Mouse (Mus musculus) layer of hippocampus, adult 8-10 months (tissue): Measurements from ENCODE around the gene Sh2d3c. TPM values are rescaled to one million over a fixed set of nuclear protein-coding genes. Genes with fewer than 3 reads are reported as not detected.
A peak's percentile ranks its signal among the peaks of the same experiment; 100 is the strongest.

ENCODE experiments used
- DNase-seq, 2 experiments: peaks; one replicate each; pipeline ENCODE4 v3.0.0; 2022; ENCODE audit warnings: low spot score in 2 of 2
- total RNA-seq, 4 experiments: library from RNA; stranded (reverse); gene quantifications; 2 replicates each; pipeline ENCODE4 v1.2.4; 2022

Sh2d3c gene
- 10 to 100 TPM; 18.5 to 23.8 (median 21.0) TPM for total RNA-seq

GRCm38 (mm10) chr2:32720681-32721229, at the start of gene Sh2d3c:
Gene Sh2d3c, plus strand, starts transcription at chr2:32721055.
- no peak for DNase-seq

DNA sequence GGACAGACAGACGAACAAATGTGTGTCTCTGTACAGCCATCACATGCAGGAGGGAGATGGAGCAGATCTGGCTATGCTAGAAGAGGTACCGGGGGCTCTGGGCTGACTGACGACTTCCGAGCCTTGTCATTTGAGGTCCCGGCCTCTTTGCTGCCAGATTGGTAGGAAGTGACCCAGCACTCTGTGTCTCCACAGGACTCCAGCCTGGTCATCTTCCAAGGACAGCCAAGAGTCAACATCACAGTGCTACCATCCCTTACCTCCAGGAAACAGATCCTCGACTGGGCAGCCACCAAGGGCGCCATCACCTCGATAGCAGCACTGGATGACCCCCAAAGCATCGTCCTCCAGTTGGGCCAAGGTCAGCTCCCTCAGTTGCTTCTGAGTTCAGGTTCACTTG, 49.7 kb upstream of the Sh2d3c start:
- DNase-seq = no peak

GRCm38 (mm10) chr2:32671907-32672595, 48.8 kb upstream of the Sh2d3c start:
- no peak for DNase-seq

GRCm38 (mm10) chr2:32673176-32673917, 47.5 kb upstream of the Sh2d3c start:
- no peak for DNase-seq

GRCm38 (mm10) chr2:32676821-32677220, 44.0 kb upstream of the Sh2d3c start:
- no peak for DNase-seq

GRCm38 (mm10) chr2:32677683-32678082, 43.2 kb upstream of the Sh2d3c start:
- no peak for DNase-seq

- DNase-seq = peak in 1 of 2 experiments; percentile 37
Observed at GRCm38 (mm10) chr2:32680051-32680451, 40.8 kb upstream of the Sh2d3c start.

GRCm38 (mm10) chr2:32680961-32681650, 39.7 kb upstream of the Sh2d3c start:
- no peak for DNase-seq

- no peak for DNase-seq
Observed at GRCm38 (mm10) chr2:32681754-32682153, 39.1 kb upstream of the Sh2d3c start.

DNA sequence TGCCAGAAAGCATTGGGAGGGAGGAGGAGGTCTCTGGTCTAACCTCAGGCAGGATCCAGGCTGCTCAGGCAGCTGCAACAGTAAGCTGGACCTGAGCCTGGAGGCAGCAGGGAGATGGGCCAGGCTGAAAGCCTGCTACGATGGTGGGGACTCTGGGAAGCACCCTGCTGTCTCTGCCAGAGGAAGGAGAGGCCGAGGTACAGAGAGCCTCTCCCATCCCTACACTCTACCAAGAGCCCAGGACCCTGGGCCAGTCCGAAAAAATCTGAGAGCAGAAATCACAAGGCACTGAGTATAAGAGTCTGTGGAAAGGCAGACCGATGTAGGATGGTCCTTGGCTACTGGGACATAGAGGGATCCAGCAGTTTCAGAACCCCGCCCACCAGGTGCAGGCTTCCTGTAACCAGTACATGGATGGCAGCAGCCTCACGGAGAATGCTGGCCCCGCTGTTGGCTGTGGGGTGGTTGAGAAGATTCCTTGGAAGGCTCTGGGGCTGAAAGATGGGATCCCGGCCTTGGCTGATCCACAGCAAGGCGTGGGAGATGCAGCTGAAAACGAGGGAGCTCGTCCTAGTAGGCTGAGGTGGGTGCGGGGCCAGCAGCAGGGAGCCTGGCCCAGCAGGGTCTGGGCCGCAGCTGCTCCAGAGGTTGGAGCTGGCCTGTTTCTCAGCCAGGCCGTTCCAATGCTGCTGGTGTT, 38.0 kb upstream of the Sh2d3c start:
- no peak for DNase-seq

- DNase-seq = no peak
Observed at GRCm38 (mm10) chr2:32683701-32684100, 37.2 kb upstream of the Sh2d3c start.

DNA sequence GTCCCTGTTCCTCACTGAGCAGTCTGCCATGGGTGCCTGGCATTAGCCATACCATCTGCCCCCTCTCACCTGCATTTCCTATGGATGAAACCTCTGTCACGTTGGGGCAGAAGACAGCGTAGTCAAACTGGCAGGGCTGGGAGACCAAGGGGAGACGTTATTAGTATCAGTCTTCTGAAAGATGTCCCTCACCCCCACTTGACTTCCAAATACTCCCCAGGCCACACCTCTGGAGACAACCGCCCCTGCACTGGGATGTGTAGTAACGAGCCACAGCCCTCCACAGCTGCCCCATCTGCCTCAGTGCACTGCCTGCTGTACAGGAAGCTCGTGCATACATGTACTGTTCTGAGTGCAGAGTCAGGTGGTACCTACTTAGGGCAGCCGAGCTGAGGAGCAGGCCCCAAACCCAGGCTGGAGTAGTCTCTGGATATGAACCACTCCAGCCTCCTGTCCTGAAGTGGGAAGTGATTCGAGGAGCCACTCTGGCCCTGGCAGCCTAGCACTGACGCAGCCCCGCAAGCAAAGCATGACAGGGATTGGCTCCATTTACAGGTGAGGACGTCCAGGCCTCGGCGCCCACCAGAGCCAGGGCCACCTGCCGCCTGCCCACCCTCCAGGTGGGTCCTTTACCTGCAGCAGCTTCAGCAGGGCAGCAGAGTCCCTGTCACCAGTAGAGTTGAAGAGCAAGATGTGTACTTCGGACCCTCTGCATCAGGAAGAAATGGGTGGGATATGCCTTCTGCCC, 36.0 kb upstream of the Sh2d3c start:
- DNase-seq = no peak

- no peak for DNase-seq
Observed at GRCm38 (mm10) chr2:32685807-32686206, 35.0 kb upstream of the Sh2d3c start.

GRCm38 (mm10) chr2:32686640-32687039, 34.2 kb upstream of the Sh2d3c start:
- DNase-seq = no peak

DNA sequence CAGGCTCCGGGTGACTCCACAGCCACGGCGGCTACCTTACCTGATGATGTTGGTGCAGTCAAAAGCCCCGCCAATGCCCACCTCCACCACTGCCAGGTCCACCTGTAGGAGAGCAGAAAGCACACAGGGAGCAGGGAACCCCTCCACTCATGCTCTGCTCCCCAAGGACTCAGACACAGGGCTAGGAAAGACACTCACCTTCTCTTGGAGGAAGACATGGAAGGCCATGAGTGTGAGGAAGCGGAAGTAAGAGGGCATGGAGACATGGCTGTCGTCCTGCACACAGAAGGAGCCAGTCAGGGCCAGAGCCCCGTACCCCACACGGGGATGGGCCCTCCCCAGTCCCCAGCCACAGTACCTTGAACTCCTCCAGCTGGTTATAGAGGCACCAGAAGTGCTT, 33.3 kb upstream of the Sh2d3c start:
- DNase-seq = no peak

- peak; percentile 82 to 90 for DNase-seq
Observed at GRCm38 (mm10) chr2:32689420-32689819, 31.4 kb upstream of the Sh2d3c start.

- no peak for DNase-seq
Observed at GRCm38 (mm10) chr2:32691041-32691440, 29.8 kb upstream of the Sh2d3c start.

- no peak for DNase-seq
Observed at GRCm38 (mm10) chr2:32692496-32692895, 28.4 kb upstream of the Sh2d3c start.

GRCm38 (mm10) chr2:32693282-32693681, 27.6 kb upstream of the Sh2d3c start:
- DNase-seq = no peak

- DNase-seq = peak; percentile 93 to 94
Observed at GRCm38 (mm10) chr2:32693823-32694411, 26.9 kb upstream of the Sh2d3c start.
